Mouse (Mus musculus): ENCODE measurements around the gene Lrpprc.

DNA sequence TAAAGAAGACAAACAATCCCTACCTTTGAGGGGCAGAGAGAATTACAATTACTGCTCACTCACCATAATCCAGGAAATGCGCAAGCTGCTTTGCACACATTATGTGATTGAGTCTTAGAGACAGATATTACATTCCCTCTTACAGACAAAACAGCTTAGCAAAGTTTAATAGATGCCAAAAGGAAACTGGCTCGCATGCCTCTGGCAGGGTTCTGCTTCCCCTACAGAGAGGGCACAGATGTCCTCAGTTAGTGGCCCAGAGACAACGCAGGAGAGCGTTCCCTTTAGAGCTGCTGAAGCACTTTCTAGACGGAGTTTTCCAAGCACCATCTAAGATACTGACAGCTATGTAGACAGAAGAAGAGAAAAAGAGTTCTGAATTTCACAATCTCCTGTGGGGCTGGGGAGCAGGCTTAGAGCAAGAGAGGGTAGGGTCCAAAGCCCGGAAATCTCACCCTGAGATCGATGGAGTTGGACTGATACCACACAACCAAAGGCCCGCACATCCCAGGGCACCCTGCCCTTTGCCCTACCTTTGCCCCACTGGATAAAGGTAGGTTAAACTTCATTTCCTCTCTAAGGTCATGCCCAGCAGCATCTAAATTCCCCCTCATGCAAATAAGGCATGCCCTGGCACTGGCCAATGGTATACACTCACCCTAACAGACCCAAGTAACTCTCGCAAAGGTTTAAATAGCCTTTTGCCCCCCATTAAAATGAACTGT lies 52.4 kb downstream of the Lrpprc start:
- no peak for TF ChIP-seq POLR2A (IDR thresholded peaks at IDR 0.05; ENCODE audit: control insufficient read depth, extremely low read depth, insufficient read depth, low read length, poor library complexity)
- no peak for TF ChIP-seq CTCF (IDR thresholded peaks at IDR 0.05; ENCODE audit: borderline replicate concordance, control insufficient read depth, extremely low read depth, insufficient read depth, low read length, poor library complexity)

All from thymus, adult 2 months (tissue).